Mouse (Mus musculus): Measurements from ENCODE around the gene Cab39. TPM values are rescaled to one million over a fixed set of nuclear protein-coding genes. Genes with fewer than 3 reads are reported as not detected.
A peak's percentile ranks its signal among the peaks of the same experiment; 100 is the strongest.

Cab39 gene
- polyA plus RNA-seq, 2 experiments, result 48.9 to 59.4 TPM

DNA sequence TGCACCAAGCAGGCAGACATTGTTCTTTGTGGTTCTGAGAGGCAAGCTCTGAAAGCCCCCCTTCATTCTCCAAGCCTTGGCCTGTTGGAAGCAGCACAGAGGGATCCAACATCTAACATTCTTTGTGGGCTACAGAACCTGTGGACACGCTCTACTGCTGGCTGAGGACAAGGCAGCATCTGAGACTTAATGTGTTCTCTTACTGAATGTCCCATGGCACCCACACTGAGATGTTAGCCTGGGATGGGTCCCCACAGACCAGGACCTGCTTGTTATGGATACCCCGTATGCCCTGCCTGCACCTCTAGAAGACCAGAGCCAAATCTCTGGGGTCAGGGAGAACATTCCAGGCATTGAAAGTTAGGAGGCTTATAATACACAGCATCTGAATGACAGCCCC lies 60.6 kb downstream of the Cab39 start:
- Histone ChIP-seq H3K9me3 (ENCODE audit: control insufficient read depth, low read length) (no peaks in the 10 kb centered on the region), H3K9ac (ENCODE audit: low read depth, low read length, severe bottlenecking) (no peak overlapping the region), H3K4me1 (ENCODE audit: control insufficient read depth, insufficient read depth, low read length) (no peaks in the 10 kb centered on the region), H3K36me3 (ENCODE audit: control insufficient read depth, insufficient read depth, low read length) (peaks cover 35% of the 10 kb centered on the region), H3K4me3 (replicated peaks; ENCODE audit: low read length) (no peak overlapping the region), H3K27me3 (ENCODE audit: control insufficient read depth, insufficient read depth, low read length) (no peaks in the 10 kb centered on the region), H3K4me2 (replicated peaks; ENCODE audit: low read depth, low read length, severe bottlenecking) (no peak overlapping the region), H3K27ac (replicated peaks; ENCODE audit: low read depth, low read length) (no peak overlapping the region)
- no peak for TF ChIP-seq POLR2A (IDR thresholded peaks at IDR 0.05; ENCODE audit: borderline replicate concordance, extremely low read depth, insufficient read depth, insufficient read length)
- WGBS, result 95% methylated on average over 2 of the region's 2 CpGs
- DNase-seq (ENCODE audit: low spot score) (no peak), ATAC-seq (ENCODE audit: low FRiP score, low read depth) (no peak)

DNA sequence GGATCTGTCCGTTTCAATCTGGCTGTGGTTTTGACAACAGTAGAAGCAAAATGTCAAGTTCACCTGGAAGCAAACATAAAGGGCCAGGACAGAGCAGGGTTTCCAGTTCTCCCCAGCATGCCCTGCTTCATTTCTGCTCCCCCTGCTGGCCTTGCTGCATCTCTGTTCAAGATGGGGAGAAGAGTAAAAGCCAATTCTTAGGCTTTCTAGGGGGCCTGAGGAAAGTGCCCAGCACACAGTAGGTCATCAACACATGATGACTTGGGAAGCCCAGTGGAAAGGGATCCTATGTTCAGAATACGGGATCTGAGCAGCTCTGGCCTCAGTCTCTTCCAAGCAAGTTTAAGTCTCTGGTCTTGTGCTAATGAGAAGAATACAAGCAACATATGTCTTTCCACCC lies 61.2 kb downstream of the Cab39 start:
- no peak overlapping the region for H3K4me2 ChIP-seq (replicated peaks; ENCODE audit: low read depth, low read length, severe bottlenecking)
- TF ChIP-seq POLR2A (IDR thresholded peaks at IDR 0.05; ENCODE audit: borderline replicate concordance, extremely low read depth, insufficient read depth, insufficient read length), result no peak
- no peaks in the 10 kb centered on the region for H3K27me3 ChIP-seq (ENCODE audit: control insufficient read depth, insufficient read depth, low read length)
- ATAC-seq (ENCODE audit: low FRiP score, low read depth) (no peak), DNase-seq (ENCODE audit: low spot score) (no peak)
- no peak overlapping the region for H3K4me3 ChIP-seq (replicated peaks; ENCODE audit: low read length)
- H3K4me1 ChIP-seq (ENCODE audit: control insufficient read depth, insufficient read depth, low read length), result no peaks in the 10 kb centered on the region
- H3K9me3 ChIP-seq (ENCODE audit: control insufficient read depth, low read length), result no peaks in the 10 kb centered on the region
- H3K27ac ChIP-seq (replicated peaks; ENCODE audit: low read depth, low read length), result no peak overlapping the region
- peaks cover 29% of the 10 kb centered on the region for H3K36me3 ChIP-seq (ENCODE audit: control insufficient read depth, insufficient read depth, low read length)
- 62% methylated on average over 2 of the region's 2 CpGs for WGBS
- H3K9ac ChIP-seq (ENCODE audit: low read depth, low read length, severe bottlenecking), result no peak overlapping the region

DNA sequence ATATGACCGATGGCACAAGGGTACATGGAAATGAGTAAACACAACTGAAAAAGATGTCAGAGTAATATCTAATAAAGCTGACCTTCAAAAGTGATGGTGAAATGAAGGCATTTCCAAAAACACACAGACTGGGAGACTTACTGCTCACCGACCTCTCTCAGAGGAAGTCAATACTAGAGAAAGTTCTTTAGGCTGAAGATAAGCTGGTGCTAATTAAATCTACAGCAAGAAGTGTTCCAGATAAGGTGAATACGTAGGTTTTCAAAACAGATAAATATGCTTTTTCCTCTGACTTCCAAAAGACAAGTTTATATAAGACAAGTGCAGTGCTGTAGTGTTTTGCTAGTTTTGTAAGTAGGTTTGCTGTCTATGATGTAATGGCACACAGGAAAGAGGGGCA lies 63.0 kb downstream of the Cab39 start:
- H3K9ac ChIP-seq (ENCODE audit: low read depth, low read length, severe bottlenecking), result no peak overlapping the region
- H3K27ac ChIP-seq (replicated peaks; ENCODE audit: low read depth, low read length), result no peak overlapping the region
- no peaks in the 10 kb centered on the region for H3K4me1 ChIP-seq (ENCODE audit: control insufficient read depth, insufficient read depth, low read length)
- no peak for ATAC-seq (ENCODE audit: low FRiP score, low read depth)
- WGBS, result 87% methylated on average over 3 of the region's 3 CpGs
- no peak for TF ChIP-seq POLR2A (IDR thresholded peaks at IDR 0.05; ENCODE audit: borderline replicate concordance, extremely low read depth, insufficient read depth, insufficient read length)
- no peaks in the 10 kb centered on the region for H3K27me3 ChIP-seq (ENCODE audit: control insufficient read depth, insufficient read depth, low read length)
- no peak for DNase-seq (ENCODE audit: low spot score)
- no peaks in the 10 kb centered on the region for H3K9me3 ChIP-seq (ENCODE audit: control insufficient read depth, low read length)
- H3K36me3 ChIP-seq (ENCODE audit: control insufficient read depth, insufficient read depth, low read length), result peaks cover 16% of the 10 kb centered on the region
- no peak overlapping the region for H3K4me3 ChIP-seq (replicated peaks; ENCODE audit: low read length)
- H3K4me2 ChIP-seq (replicated peaks; ENCODE audit: low read depth, low read length, severe bottlenecking), result no peak overlapping the region

DNA sequence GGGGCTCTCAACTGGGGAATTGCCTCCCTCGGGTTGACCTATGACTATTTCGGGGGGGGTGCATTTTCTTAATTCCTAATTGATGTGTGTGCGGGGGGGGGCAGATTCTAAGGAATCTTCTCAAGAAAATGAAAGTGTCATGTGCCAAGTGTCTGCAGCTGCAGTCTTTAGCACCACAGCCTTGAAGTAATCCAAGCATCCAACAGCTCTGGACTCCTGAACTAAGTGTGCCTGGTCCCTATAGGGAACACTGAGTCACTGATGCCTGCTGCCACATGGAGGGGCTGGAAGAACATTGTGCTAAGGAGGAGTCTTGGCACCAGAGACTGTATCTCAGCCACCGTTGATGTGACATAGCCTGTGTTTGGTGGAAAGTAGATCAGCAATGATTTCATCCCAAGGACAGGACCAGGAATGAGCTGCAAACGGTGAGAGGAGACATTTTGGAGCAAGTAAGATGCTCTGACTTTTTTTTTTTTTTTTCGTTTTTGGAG lies 64.1 kb downstream of the Cab39 start:
- H3K27me3 ChIP-seq (ENCODE audit: control insufficient read depth, insufficient read depth, low read length), result no peaks in the 10 kb centered on the region
- H3K27ac ChIP-seq (replicated peaks; ENCODE audit: low read depth, low read length), result no peak overlapping the region
- H3K4me1 ChIP-seq (ENCODE audit: control insufficient read depth, insufficient read depth, low read length), result no peaks in the 10 kb centered on the region
- no peaks in the 10 kb centered on the region for H3K9me3 ChIP-seq (ENCODE audit: control insufficient read depth, low read length)
- no peak overlapping the region for H3K4me3 ChIP-seq (replicated peaks; ENCODE audit: low read length)
- 78% methylated on average over 6 of the region's 6 CpGs for WGBS
- peaks cover 7% of the 10 kb centered on the region; the same call in 1 of the 2 replicates for H3K36me3 ChIP-seq (ENCODE audit: control insufficient read depth, insufficient read depth, low read length)
- TF ChIP-seq POLR2A (IDR thresholded peaks at IDR 0.05; ENCODE audit: borderline replicate concordance, extremely low read depth, insufficient read depth, insufficient read length), result no peak
- no peak overlapping the region for H3K9ac ChIP-seq (ENCODE audit: low read depth, low read length, severe bottlenecking)
- H3K4me2 ChIP-seq (replicated peaks; ENCODE audit: low read depth, low read length, severe bottlenecking), result no peak overlapping the region
- no peak for DNase-seq (ENCODE audit: low spot score)
- no peak for ATAC-seq (ENCODE audit: low FRiP score, low read depth)

DNA sequence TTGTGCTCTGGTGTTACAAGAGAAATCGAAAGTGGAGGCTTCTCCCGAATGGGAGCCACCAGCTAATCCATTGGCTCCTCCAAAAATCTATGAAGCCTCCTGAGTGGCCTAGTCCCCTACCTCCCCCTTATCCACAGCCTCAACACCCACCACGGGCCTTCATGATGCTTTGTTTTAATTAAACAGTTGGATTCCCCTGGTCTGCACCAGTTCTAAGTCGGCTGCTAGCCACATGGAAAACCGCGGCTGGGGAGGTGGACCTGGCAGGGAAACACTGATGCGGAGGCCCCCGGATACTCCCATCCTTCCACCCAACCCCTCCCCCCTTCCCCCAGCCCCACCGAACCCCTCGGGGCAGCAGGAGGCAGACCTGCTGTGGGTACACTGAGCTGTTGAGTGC lies 71.1 kb downstream of the Cab39 start:
- DNase-seq (ENCODE audit: low spot score), result no peak
- Histone ChIP-seq H3K9ac (ENCODE audit: low read depth, low read length, severe bottlenecking) (no peak overlapping the region), H3K9me3 (ENCODE audit: control insufficient read depth, low read length) (no peaks in the 10 kb centered on the region), H3K4me3 (replicated peaks; ENCODE audit: low read length) (no peak overlapping the region), H3K27ac (replicated peaks; ENCODE audit: low read depth, low read length) (no peak overlapping the region), H3K4me2 (replicated peaks; ENCODE audit: low read depth, low read length, severe bottlenecking) (no peak overlapping the region), H3K4me1 (ENCODE audit: control insufficient read depth, insufficient read depth, low read length) (no peaks in the 10 kb centered on the region), H3K27me3 (ENCODE audit: control insufficient read depth, insufficient read depth, low read length) (no peaks in the 10 kb centered on the region), H3K36me3 (ENCODE audit: control insufficient read depth, insufficient read depth, low read length) (no peaks in the 10 kb centered on the region)
- no peak for TF ChIP-seq POLR2A (IDR thresholded peaks at IDR 0.05; ENCODE audit: borderline replicate concordance, extremely low read depth, insufficient read depth, insufficient read length)
- no peak for ATAC-seq (ENCODE audit: low FRiP score, low read depth)
- WGBS, result 93% methylated on average over 10 of the region's 10 CpGs

DNA sequence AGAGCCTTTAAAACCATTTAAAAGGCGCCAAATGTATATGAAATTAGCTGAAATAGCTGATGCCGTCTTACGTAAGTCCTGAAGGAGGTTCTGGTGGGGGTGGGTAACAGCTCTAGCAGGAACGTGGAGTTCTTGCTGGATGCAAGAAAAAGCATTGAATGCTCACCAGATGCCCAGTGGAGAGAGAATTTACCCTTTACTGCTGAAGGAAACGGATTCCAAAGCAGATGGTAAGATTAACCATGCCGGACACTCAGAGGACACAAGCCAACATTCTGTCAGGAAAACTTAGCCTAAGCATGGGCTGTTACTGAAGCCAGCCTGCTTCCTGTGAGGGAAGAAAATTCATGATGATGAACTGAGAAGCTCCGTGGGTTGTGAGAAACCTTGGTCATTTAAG lies 76.8 kb downstream of the Cab39 start:
- WGBS, result 59% methylated on average over 7 of the region's 7 CpGs
- Histone ChIP-seq H3K27ac (replicated peaks; ENCODE audit: low read depth, low read length) (no peak overlapping the region), H3K4me2 (replicated peaks; ENCODE audit: low read depth, low read length, severe bottlenecking) (no peak overlapping the region), H3K27me3 (ENCODE audit: control insufficient read depth, insufficient read depth, low read length) (no peaks in the 10 kb centered on the region), H3K4me1 (ENCODE audit: control insufficient read depth, insufficient read depth, low read length) (no peaks in the 10 kb centered on the region), H3K9ac (ENCODE audit: low read depth, low read length, severe bottlenecking) (no peak overlapping the region), H3K36me3 (ENCODE audit: control insufficient read depth, insufficient read depth, low read length) (no peaks in the 10 kb centered on the region), H3K4me3 (replicated peaks; ENCODE audit: low read length) (no peak overlapping the region), H3K9me3 (ENCODE audit: control insufficient read depth, low read length) (no peaks in the 10 kb centered on the region)
- no peak for ATAC-seq (ENCODE audit: low FRiP score, low read depth)
- no peak for TF ChIP-seq POLR2A (IDR thresholded peaks at IDR 0.05; ENCODE audit: borderline replicate concordance, extremely low read depth, insufficient read depth, insufficient read length)
- DNase-seq (ENCODE audit: low spot score), result peak; percentile 4

Data from limb, embryonic 14.5 days (tissue).